Mouse (Mus musculus) heart, embryonic 10.5 days (tissue): ENCODE data around the gene Guca2b. TPM values are rescaled to one million over a fixed set of nuclear protein-coding genes. Genes with fewer than 3 reads are reported as not detected.

Source experiments
- DNase-seq: peaks from one replicate; pipeline ENCODE4 v3.0.0-alpha.2; 2017; ENCODE audit warnings: low spot score
- H3K27ac ChIP-seq: fragments of 300-500 bp; sonication (generic); 2 replicates; pipeline ENCODE4 v1.5.1; 2016; ENCODE audit warnings: mild to moderate bottlenecking
- H3K27me3 ChIP-seq: fragments of 300-500 bp; sonication (generic); 2 replicates; pipeline ENCODE4 v1.6.1; 2016; ENCODE audit warnings: mild to moderate bottlenecking; ENCODE audit not compliant: poor library complexity, insufficient read depth, severe bottlenecking
- H3K36me3 ChIP-seq: fragments of 300-500 bp; sonication (generic); 2 replicates; pipeline ENCODE4 v1.6.1; 2016; ENCODE audit warnings: mild to moderate bottlenecking, moderate library complexity
- H3K4me1 ChIP-seq: fragments of 300-500 bp; sonication (generic); 2 replicates; pipeline ENCODE4 v1.6.1; 2016; ENCODE audit warnings: mild to moderate bottlenecking
- H3K4me3 ChIP-seq: fragments of 300-500 bp; sonication (generic); 2 replicates; pipeline ENCODE4 v1.5.1; 2016; ENCODE audit warnings: mild to moderate bottlenecking, moderate library complexity
- H3K9me3 ChIP-seq: fragments of 300-500 bp; sonication (generic); 2 replicates; pipeline ENCODE4 v1.6.1; 2016; ENCODE audit warnings: mild to moderate bottlenecking, moderate library complexity
- WGBS: fragments of 180-500 bp; shearing (Covaris S2); methylation state at CpG from one replicate; pipeline ENCODE4 v1.1.7; 2016; 5-methylcytosine and 5-hydroxymethylcytosine counted together
- polyA plus RNA-seq: library from polyadenylated mRNA; unstranded; fragments of >200 nt; fragmentation: Nextera tagmentation; extraction: Ambion mirVana; gene quantifications from 2 replicates; pipeline ENCODE4 v1.2.1, GENCODE M21; 2016

The Guca2b gene
- not detected in 2 replicates for polyA plus RNA-seq

- Histone ChIP-seq H3K36me3 (no peaks in the 10 kb centered on the region), H3K9me3 (no peaks in the 10 kb centered on the region), H3K27ac (peak within 1 kb of the TSS; percentile 86; the same call in 1 of the 2 replicates), H3K27me3 (no peaks in the 10 kb centered on the region), H3K4me1 (peaks cover 46% of the 10 kb centered on the region), H3K4me3 (no peak within 1 kb of the TSS)
- DNase-seq, result no peak
- WGBS, result 87% methylated on average over 4 of the region's 4 CpGs
These were observed at the start of gene Guca2b for GRCm38 (mm10) chr4:119658731-119659130. Guca2b (minus strand) TSS chr4:119658954.

GRCm38 (mm10) chr4:119707751-119708150 is 49.0 kb upstream of the Guca2b start:
- no peak overlapping the region for H3K4me3 ChIP-seq
- no peak for DNase-seq
- 60% methylated on average over 3 of the region's 3 CpGs for WGBS
- H3K27ac ChIP-seq, result no peak overlapping the region
- no peaks in the 10 kb centered on the region for H3K36me3 ChIP-seq
- no peaks in the 10 kb centered on the region for H3K27me3 ChIP-seq
- H3K4me1 ChIP-seq, result no peaks in the 10 kb centered on the region
- H3K9me3 ChIP-seq, result no peaks in the 10 kb centered on the region

GRCm38 (mm10) chr4:119707326-119707725 is 48.6 kb upstream of the Guca2b start:
- no peak for DNase-seq
- Histone ChIP-seq H3K9me3 (no peaks in the 10 kb centered on the region), H3K36me3 (no peaks in the 10 kb centered on the region), H3K4me1 (no peaks in the 10 kb centered on the region), H3K27me3 (no peaks in the 10 kb centered on the region), H3K4me3 (no peak overlapping the region), H3K27ac (no peak overlapping the region)
- WGBS, result 77% methylated on average over 5 of the region's 5 CpGs

- H3K27ac ChIP-seq, result no peak overlapping the region
- H3K9me3 ChIP-seq, result no peaks in the 10 kb centered on the region
- H3K4me1 ChIP-seq, result no peaks in the 10 kb centered on the region
- H3K4me3 ChIP-seq, result no peak overlapping the region
- no peak for DNase-seq
- no peaks in the 10 kb centered on the region for H3K36me3 ChIP-seq
- 83% methylated on average over 8 of the region's 8 CpGs for WGBS
- H3K27me3 ChIP-seq, result no peaks in the 10 kb centered on the region
These were observed 45.2 kb upstream of the Guca2b start for GRCm38 (mm10) chr4:119703965-119704364.

- Histone ChIP-seq H3K9me3 (no peaks in the 10 kb centered on the region), H3K27ac (no peak overlapping the region), H3K27me3 (no peaks in the 10 kb centered on the region), H3K4me1 (no peaks in the 10 kb centered on the region), H3K4me3 (no peak overlapping the region), H3K36me3 (no peaks in the 10 kb centered on the region)
- 78% methylated on average over 11 of the region's 11 CpGs for whole genome bisulfite sequencing
- no peak for DNase-seq
These were observed 42.7 kb upstream of the Guca2b start for GRCm38 (mm10) chr4:119701269-119701954.

GRCm38 (mm10) chr4:119698339-119698738 is 39.6 kb upstream of the Guca2b start:
- no peaks in the 10 kb centered on the region for H3K9me3 ChIP-seq
- no peak overlapping the region for H3K4me3 ChIP-seq
- no peaks in the 10 kb centered on the region for H3K4me1 ChIP-seq
- no peaks in the 10 kb centered on the region for H3K36me3 ChIP-seq
- DNase-seq, result no peak
- WGBS, result 63% methylated on average over 2 of the region's 2 CpGs
- H3K27me3 ChIP-seq, result no peaks in the 10 kb centered on the region
- H3K27ac ChIP-seq, result no peak overlapping the region

GRCm38 (mm10) chr4:119685746-119686145 is 27.0 kb upstream of the Guca2b start:
- WGBS, result 58% methylated on average over 2 of the region's 2 CpGs
- H3K9me3 ChIP-seq, result no peaks in the 10 kb centered on the region
- no peaks in the 10 kb centered on the region for H3K36me3 ChIP-seq
- H3K27me3 ChIP-seq, result no peaks in the 10 kb centered on the region
- H3K4me3 ChIP-seq, result no peak overlapping the region
- H3K4me1 ChIP-seq, result peaks cover 14% of the 10 kb centered on the region
- DNase-seq, result no peak
- H3K27ac ChIP-seq, result no peak overlapping the region

GRCm38 (mm10) chr4:119682596-119682995 is 23.8 kb upstream of the Guca2b start:
- 51% methylated on average over 5 of the region's 5 CpGs for WGBS
- Histone ChIP-seq H3K27ac (no peak overlapping the region), H3K27me3 (no peaks in the 10 kb centered on the region), H3K36me3 (no peaks in the 10 kb centered on the region), H3K9me3 (no peaks in the 10 kb centered on the region), H3K4me3 (no peak overlapping the region), H3K4me1 (peaks cover 14% of the 10 kb centered on the region)
- DNase-seq, result no peak

GRCm38 (mm10) chr4:119672685-119673084 is 13.9 kb upstream of the Guca2b start:
- Histone ChIP-seq H3K4me1 (peaks cover 37% of the 10 kb centered on the region), H3K36me3 (no peaks in the 10 kb centered on the region), H3K27me3 (0 out of 2 replicates have a peak, but pooled peaks cover 3% of the 10 kb centered on the region), H3K4me3 (no peak overlapping the region), H3K9me3 (no peaks in the 10 kb centered on the region), H3K27ac (no peak overlapping the region)
- no peak for DNase-seq
- WGBS, result 14% methylated on average over 5 of the region's 5 CpGs

- 69% methylated on average over 9 of the region's 9 CpGs for WGBS
- Histone ChIP-seq H3K27ac (no peak overlapping the region), H3K4me1 (peaks cover 41% of the 10 kb centered on the region), H3K27me3 (0 out of 2 replicates have a peak, but pooled peaks cover 3% of the 10 kb centered on the region), H3K36me3 (no peaks in the 10 kb centered on the region), H3K9me3 (no peaks in the 10 kb centered on the region), H3K4me3 (no peak overlapping the region)
- no peak for DNase-seq
These were observed 12.4 kb upstream of the Guca2b start for GRCm38 (mm10) chr4:119671164-119671563.

GRCm38 (mm10) chr4:119670736-119671135 is 12.0 kb upstream of the Guca2b start:
- 73% methylated on average over 6 of the region's 6 CpGs for WGBS

GRCm38 (mm10) chr4:119670210-119670555 is 11.4 kb upstream of the Guca2b start:
- no peak overlapping the region for H3K4me3 ChIP-seq
- no peak for DNase-seq
- H3K27me3 ChIP-seq, result 0 out of 2 replicates have a peak, but pooled peaks cover 3% of the 10 kb centered on the region
- H3K9me3 ChIP-seq, result no peaks in the 10 kb centered on the region
- 0 out of 2 replicates have a peak overlapping the region, but pooled peaks have one; percentile 36 for H3K27ac ChIP-seq
- peaks cover 48% of the 10 kb centered on the region for H3K4me1 ChIP-seq
- no peaks in the 10 kb centered on the region for H3K36me3 ChIP-seq
- 59% methylated on average over 7 of the region's 7 CpGs for WGBS

More at GRCm38 (mm10) chr4:119670736-119671135, 12.0 kb upstream of the Guca2b start:
- no peaks in the 10 kb centered on the region for H3K9me3 ChIP-seq
- no peak overlapping the region for H3K4me3 ChIP-seq
- 0 out of 2 replicates have a peak overlapping the region, but pooled peaks have one; percentile 39 for H3K27ac ChIP-seq
- DNase-seq, result no peak
- 0 out of 2 replicates have a peak, but pooled peaks cover 3% of the 10 kb centered on the region for H3K27me3 ChIP-seq
- no peaks in the 10 kb centered on the region for H3K36me3 ChIP-seq
- peaks cover 46% of the 10 kb centered on the region for H3K4me1 ChIP-seq

- H3K27me3 ChIP-seq, result 0 out of 2 replicates have a peak, but pooled peaks cover 3% of the 10 kb centered on the region
- DNase-seq, result no peak
- H3K9me3 ChIP-seq, result no peaks in the 10 kb centered on the region
- no peak overlapping the region for H3K4me3 ChIP-seq
- 0 out of 2 replicates have a peak overlapping the region, but pooled peaks have one; percentile 36 for H3K27ac ChIP-seq
- peaks cover 48% of the 10 kb centered on the region for H3K4me1 ChIP-seq
- 76% methylated on average over 10 of the region's 10 CpGs for WGBS
- no peaks in the 10 kb centered on the region for H3K36me3 ChIP-seq
These were observed 10.8 kb upstream of the Guca2b start for GRCm38 (mm10) chr4:119669356-119670209.
